Mouse (Mus musculus) limb, embryonic 11.5 days (tissue): Measurements from ENCODE around the gene Tmem115. TPM values are rescaled to one million over a fixed set of nuclear protein-coding genes. Genes with fewer than 3 reads are reported as not detected.

Experiments
- ATAC-seq: fragments of 200-750 bp; cut with Nextera tagmentation; 2 replicates; pipeline ENCODE4 v1.8.0; 2017; ENCODE audit warnings: low read depth; ENCODE audit not compliant: insufficient number of reproducible peaks, low FRiP score, low TSS enrichment
- DNase-seq: peaks from one replicate; pipeline ENCODE4 v3.0.0-alpha.2; 2015; ENCODE audit warnings: low spot score
- H3K27ac ChIP-seq: fragments of 300-500 bp; sonication (generic); replicated peaks from 2 replicates; pipeline ENCODE4 v1.5.1; 2014; ENCODE audit warnings: low read depth, mild to moderate bottlenecking, low read length
- H3K27me3 ChIP-seq: fragments of 300-500 bp; sonication (generic); 2 replicates; pipeline ENCODE4 v1.6.1; 2014; ENCODE audit warnings: mild to moderate bottlenecking, low read length, mixed read lengths; ENCODE audit not compliant: control insufficient read depth, insufficient read depth
- H3K36me3 ChIP-seq: fragments of 300-500 bp; sonication (generic); 2 replicates; pipeline ENCODE4 v1.6.1; 2014; ENCODE audit warnings: mild to moderate bottlenecking, low read length, moderate library complexity, mixed read lengths; ENCODE audit not compliant: control insufficient read depth, insufficient read depth
- H3K4me1 ChIP-seq: fragments of 300-500 bp; sonication (generic); 2 replicates; pipeline ENCODE4 v1.6.1; 2014; ENCODE audit warnings: low read length, mixed read lengths; ENCODE audit not compliant: control insufficient read depth, insufficient read depth
- H3K4me2 ChIP-seq: fragments of 300-500 bp; sonication (generic); 2 replicates; pipeline ENCODE4 v1.6.1; 2014; ENCODE audit warnings: low read depth, mild to moderate bottlenecking, moderate library complexity; ENCODE audit not compliant: severe bottlenecking
- H3K4me3 ChIP-seq: fragments of 300-500 bp; sonication (generic); 2 replicates; pipeline ENCODE4 v1.5.1; 2014; ENCODE audit warnings: low read depth, low read length
- H3K9ac ChIP-seq: fragments of 300-500 bp; sonication (generic); 2 replicates; pipeline ENCODE4 v1.6.1; 2014; ENCODE audit warnings: mild to moderate bottlenecking, low read length
- H3K9me3 ChIP-seq: fragments of 300-500 bp; sonication (generic); 2 replicates; pipeline ENCODE4 v1.6.1; 2016; ENCODE audit warnings: low read length; ENCODE audit not compliant: control insufficient read depth
- WGBS: fragments of 180-500 bp; shearing (Covaris S2); extraction: QIAGEN DNeasy Blood & Tissue Kit; methylation state at CpG from one replicate; pipeline ENCODE4 v1.1.7; 2014; 5-methylcytosine and 5-hydroxymethylcytosine counted together
- polyA plus RNA-seq: library from polyadenylated mRNA; unstranded; fragments of >200 nt; fragmentation: Nextera tagmentation; extraction: Ambion mirVana; gene quantifications from 2 replicates; pipeline ENCODE4 v1.2.1, GENCODE M21; 2014

Gene Tmem115
- polyA plus RNA-seq, 1 experiment from 2014 or later, result 42.8 TPM

GRCm38 (mm10) chr9:107575579-107576356, 42.0 kb downstream of the Tmem115 start:
- Histone ChIP-seq H3K4me2 (no peak overlapping the region), H3K27ac (peak overlapping the region; percentile 73), H3K9me3 (no peaks in the 10 kb centered on the region), H3K27me3 (no peaks in the 10 kb centered on the region), H3K36me3 (peaks cover 19% of the 10 kb centered on the region; the same call in 1 of the 2 replicates), H3K9ac (no peak overlapping the region), H3K4me1 (peaks cover 26% of the 10 kb centered on the region), H3K4me3 (no peak overlapping the region)
- no peak for ATAC-seq
- WGBS, result 82% methylated on average over 14 of the region's 14 CpGs
- DNase-seq, result peak; percentile 41

- ATAC-seq (peak; percentile 55), DNase-seq (peak; percentile 84)
- H3K4me2 ChIP-seq, result peak within 1 kb of the TSS; percentile 70
- H3K4me3 ChIP-seq, result peak within 1 kb of the TSS; percentile 27
- H3K27me3 ChIP-seq, result no peaks in the 10 kb centered on the region
- 27% methylated on average over 16 of the region's 16 CpGs for WGBS
- H3K9me3 ChIP-seq, result no peaks in the 10 kb centered on the region
- peak within 1 kb of the TSS; percentile 64 for H3K9ac ChIP-seq
- peaks cover 24% of the 10 kb centered on the region for H3K4me1 ChIP-seq
- H3K36me3 ChIP-seq, result peaks cover 15% of the 10 kb centered on the region; the same call in 1 of the 2 replicates
- H3K27ac ChIP-seq, result peak within 1 kb of the TSS; percentile 73
These were observed 42.8 kb downstream of the Tmem115 start, which contains the start of gene Hyal1 for GRCm38 (mm10) chr9:107576357-107577107. TSS of gene Hyal1 (plus strand) at chr9:107576927.

GRCm38 (mm10) chr9:107577871-107578270, 44.1 kb downstream of the Tmem115 start:
- DNase-seq, result no peak
- Histone ChIP-seq H3K27ac (no peak overlapping the region), H3K4me2 (no peak overlapping the region; the same call in 1 of the 2 replicates), H3K9ac (no peak overlapping the region), H3K4me1 (peaks cover 24% of the 10 kb centered on the region), H3K36me3 (peaks cover 4% of the 10 kb centered on the region), H3K27me3 (no peaks in the 10 kb centered on the region), H3K4me3 (no peak overlapping the region), H3K9me3 (no peaks in the 10 kb centered on the region)
- ATAC-seq, result no peak
- WGBS, result 94% methylated on average over 10 of the region's 10 CpGs

- peaks cover 24% of the 10 kb centered on the region for H3K4me1 ChIP-seq
- H3K36me3 ChIP-seq, result peaks cover 10% of the 10 kb centered on the region
- ATAC-seq (no peak), DNase-seq (no peak)
- no peaks in the 10 kb centered on the region for H3K9me3 ChIP-seq
- no peak within 1 kb of the TSS; the same call in 1 of the 2 replicates for H3K4me2 ChIP-seq
- H3K4me3 ChIP-seq, result no peak within 1 kb of the TSS
- H3K9ac ChIP-seq, result no peak within 1 kb of the TSS
- no peak within 1 kb of the TSS for H3K27ac ChIP-seq
- H3K27me3 ChIP-seq, result no peaks in the 10 kb centered on the region
- 72% methylated on average over 3 of the region's 3 CpGs for WGBS
These were observed 44.8 kb downstream of the Tmem115 start, which contains the start of gene Naa80 for GRCm38 (mm10) chr9:107578587-107578986. TSS of gene Naa80 (plus strand) at chr9:107578887.

- WGBS, result 97% methylated on average over 14 of the region's 14 CpGs
- Histone ChIP-seq H3K27me3 (no peaks in the 10 kb centered on the region), H3K36me3 (peaks cover 7% of the 10 kb centered on the region), H3K4me3 (no peak overlapping the region), H3K4me1 (peaks cover 24% of the 10 kb centered on the region), H3K9me3 (no peaks in the 10 kb centered on the region), H3K27ac (no peak overlapping the region), H3K9ac (no peak overlapping the region), H3K4me2 (no peak overlapping the region)
- DNase-seq, result no peak
- ATAC-seq, result no peak
These were observed 45.5 kb downstream of the Tmem115 start for GRCm38 (mm10) chr9:107579023-107579900.

GRCm38 (mm10) chr9:107580501-107581317, 47.0 kb downstream of the Tmem115 start, which contains the start of gene Hyal3:
TSS of gene Hyal3 (plus strand) at chr9:107580818.
- 0% methylated on average over 32 of the region's 32 CpGs for WGBS
- H3K27me3 ChIP-seq, result no peaks in the 10 kb centered on the region
- H3K9ac ChIP-seq, result peak within 1 kb of the TSS; percentile 82
- DNase-seq, result peak; percentile 85
- ATAC-seq, result peak; percentile 36; the same call in 1 of the 2 replicates
- H3K9me3 ChIP-seq, result no peaks in the 10 kb centered on the region
- H3K4me2 ChIP-seq, result peak within 1 kb of the TSS; percentile 95
- H3K4me3 ChIP-seq, result peak within 1 kb of the TSS; percentile 64
- H3K36me3 ChIP-seq, result peaks cover 7% of the 10 kb centered on the region
- peak within 1 kb of the TSS; percentile 88 for H3K27ac ChIP-seq
- H3K4me1 ChIP-seq, result peaks cover 24% of the 10 kb centered on the region

- Histone ChIP-seq H3K4me3 (peak overlapping the region; percentile 64), H3K4me1 (peaks cover 18% of the 10 kb centered on the region), H3K27ac (no peak overlapping the region), H3K9ac (peak overlapping the region; percentile 82; the same call in 1 of the 2 replicates), H3K36me3 (peaks cover 7% of the 10 kb centered on the region), H3K9me3 (no peaks in the 10 kb centered on the region), H3K27me3 (no peaks in the 10 kb centered on the region), H3K4me2 (peak overlapping the region; percentile 95)
- DNase-seq, result no peak
- 75% methylated on average over 4 of the region's 4 CpGs for WGBS
- no peak for ATAC-seq
These were observed 47.8 kb downstream of the Tmem115 start for GRCm38 (mm10) chr9:107581584-107581983.
